Mouse (Mus musculus) bone marrow macrophage, adult 2 months (primary cell): ENCODE measurements around the gene Bag6. TPM values are rescaled to one million over a fixed set of nuclear protein-coding genes. Genes with fewer than 3 reads are reported as not detected.

Source experiments
- H3K27ac ChIP-seq: 2 replicates; pipeline ENCODE4 v1.5.1; 2012; ENCODE audit warnings: low read depth, low read length; ENCODE audit not compliant: insufficient read depth
- H3K4me1 ChIP-seq: 2 replicates; pipeline ENCODE4 v1.6.1; 2012; ENCODE audit warnings: low read length; ENCODE audit not compliant: control insufficient read depth, insufficient read depth
- H3K4me3 ChIP-seq: 2 replicates; pipeline ENCODE4 v1.5.1; 2012; ENCODE audit warnings: mild to moderate bottlenecking, low read length, moderate library complexity; ENCODE audit not compliant: insufficient read depth
- CTCF ChIP-seq: IDR thresholded peaks from 2 replicates; pipeline ENCODE4 v1.5.1; 2012; ENCODE audit warnings: low read depth, mild to moderate bottlenecking, low read length, moderate library complexity
- POLR2A ChIP-seq: IDR thresholded peaks from 2 replicates; pipeline ENCODE4 v1.6.1; 2012; ENCODE audit warnings: mild to moderate bottlenecking, low read depth, low read length, borderline replicate concordance
- polyA plus RNA-seq: library from polyadenylated mRNA; stranded (reverse); fragments of >200 nt; gene quantifications from 2 replicates; pipeline ENCODE4 v1.2.4, GENCODE M21; 2012; ENCODE audit not compliant: missing spikeins, insufficient read depth, insufficient read length

Gene Bag6
- polyA plus RNA-seq, 1 experiment: 166 TPM

DNA sequence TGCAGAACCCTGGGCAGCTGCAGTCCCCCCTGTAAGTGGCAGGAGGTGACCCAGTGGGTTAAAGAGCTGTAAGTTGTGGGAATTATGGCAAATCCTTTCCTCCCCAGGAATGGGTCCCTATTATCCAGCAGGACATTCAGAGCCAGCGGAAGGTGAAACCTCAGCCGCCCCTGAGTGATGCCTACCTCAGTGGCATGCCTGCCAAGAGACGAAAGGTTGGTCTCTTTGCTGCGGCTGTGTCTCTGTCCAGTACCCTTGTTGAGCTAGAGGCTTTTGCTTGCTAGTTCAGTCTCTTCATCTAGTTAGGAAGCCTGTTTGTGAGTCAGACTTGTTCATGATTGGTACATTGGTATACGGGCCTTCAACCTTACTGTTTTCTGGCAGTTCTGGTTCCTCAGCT, 11.2 kb downstream of the Bag6 start:
- TF ChIP-seq CTCF: no peak
- no peak for TF ChIP-seq POLR2A
- Histone ChIP-seq H3K4me3 (no peak overlapping the region), H3K27ac (no peak overlapping the region), H3K4me1 (no peaks in the 10 kb centered on the region)

DNA sequence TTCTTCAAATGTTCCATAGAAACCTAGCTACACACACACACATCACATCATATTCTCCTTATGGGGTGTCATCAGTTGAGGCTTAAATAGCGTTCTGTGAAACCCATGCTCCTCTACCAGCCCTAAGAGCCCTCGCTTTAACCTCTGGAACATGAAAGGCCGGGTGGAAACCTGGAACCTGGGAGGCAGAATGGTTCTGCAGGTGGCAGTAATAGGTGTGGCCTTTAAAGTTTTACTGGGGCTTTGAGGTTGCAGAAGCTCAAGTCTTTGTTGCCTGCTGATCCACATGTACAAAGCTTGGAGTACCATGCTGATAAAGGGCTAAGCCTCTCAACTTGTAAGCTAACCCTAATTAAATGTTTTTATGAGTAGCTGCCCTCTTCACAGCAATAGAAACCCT, 12.4 kb downstream of the Bag6 start:
- TF ChIP-seq CTCF (no peak), POLR2A (no peak)
- Histone ChIP-seq H3K4me1 (no peaks in the 10 kb centered on the region), H3K4me3 (no peak overlapping the region), H3K27ac (no peak overlapping the region)

DNA sequence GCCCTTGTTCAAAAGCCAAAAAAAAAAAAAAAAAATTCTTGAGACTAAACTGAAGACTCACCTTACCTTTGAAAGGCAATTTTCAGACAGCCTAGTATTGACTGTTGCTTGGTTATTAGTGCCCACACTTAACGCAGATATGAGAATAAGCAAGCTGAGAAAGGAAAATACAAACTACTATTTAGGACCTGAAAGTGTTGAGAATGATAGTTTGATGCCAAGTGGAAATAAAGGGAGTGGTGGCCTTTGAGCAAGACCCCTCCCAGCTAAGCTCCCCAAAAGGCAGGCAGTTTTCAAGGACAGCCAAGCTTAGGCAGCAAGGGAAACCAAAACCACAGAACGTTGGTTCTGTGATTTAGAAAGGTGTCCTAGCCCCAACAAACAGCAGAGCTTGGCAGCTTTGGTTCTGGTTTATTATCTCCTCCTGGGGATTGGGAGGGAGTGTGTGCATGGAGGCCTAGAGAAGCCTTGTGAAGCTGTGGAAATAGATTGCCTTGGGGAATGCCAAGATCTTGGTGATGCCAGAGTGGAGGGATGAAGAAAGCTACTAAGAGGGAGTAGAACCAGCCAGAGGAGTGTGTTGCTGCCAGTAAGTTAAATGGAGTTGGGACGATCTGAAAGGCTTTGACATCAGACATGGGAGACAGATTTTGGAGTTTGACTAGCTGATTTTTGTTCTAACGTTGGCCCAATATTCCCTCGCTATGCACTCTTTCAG, 13.1 kb downstream of the Bag6 start:
- TF ChIP-seq POLR2A: no peak
- no peak for TF ChIP-seq CTCF
- H3K27ac ChIP-seq: no peak overlapping the region
- no peaks in the 10 kb centered on the region for H3K4me1 ChIP-seq

DNA sequence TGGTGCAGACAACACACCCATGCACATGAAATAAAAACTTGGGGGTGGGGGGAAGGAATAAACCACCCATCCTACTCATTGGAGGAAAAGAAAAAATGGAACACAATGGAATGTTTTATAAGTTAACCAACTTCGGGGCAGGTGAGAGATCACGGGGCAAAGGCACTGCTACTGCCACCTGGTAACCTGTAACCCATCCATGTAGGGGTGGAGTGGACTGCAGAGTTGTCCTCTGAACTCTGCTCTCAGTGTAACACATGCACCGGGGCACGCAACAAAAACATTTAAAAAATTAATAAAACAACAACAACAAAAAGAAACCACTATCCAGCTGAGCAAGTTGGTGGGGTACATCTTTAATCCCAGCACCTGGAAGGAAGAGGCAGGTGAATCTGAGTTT, 17.1 kb downstream of the Bag6 start:
- H3K27ac ChIP-seq: no peak overlapping the region
- no peaks in the 10 kb centered on the region for H3K4me1 ChIP-seq
- TF ChIP-seq POLR2A (no peak), CTCF (no peak)
- no peak overlapping the region for H3K4me3 ChIP-seq

More for the DNA sequence above, 13.1 kb downstream of the Bag6 start:
- H3K4me3 ChIP-seq: no peak overlapping the region

DNA sequence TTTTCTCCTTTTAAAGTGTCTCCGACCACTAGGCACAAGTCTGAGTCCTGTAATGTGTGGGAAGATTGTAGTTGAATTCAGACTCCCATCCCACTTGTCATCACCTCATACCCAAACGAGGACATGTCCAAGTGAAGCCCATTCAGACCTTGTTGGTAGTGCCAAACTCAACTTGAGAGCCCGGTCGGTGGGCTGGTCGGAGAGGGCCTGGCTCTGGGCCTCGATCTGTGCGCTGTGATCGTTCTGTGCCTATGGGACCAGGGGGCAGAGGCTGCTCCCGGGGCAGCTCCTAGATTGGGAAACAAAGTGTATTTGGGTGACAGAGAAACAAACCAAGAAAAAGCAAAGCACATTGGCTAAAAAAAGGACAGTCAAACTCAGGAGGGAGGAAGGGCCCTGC, 18.1 kb downstream of the Bag6 start:
- Histone ChIP-seq H3K4me3 (no peak overlapping the region), H3K27ac (no peak overlapping the region), H3K4me1 (no peaks in the 10 kb centered on the region)
- TF ChIP-seq CTCF: no peak
- no peak for TF ChIP-seq POLR2A

DNA sequence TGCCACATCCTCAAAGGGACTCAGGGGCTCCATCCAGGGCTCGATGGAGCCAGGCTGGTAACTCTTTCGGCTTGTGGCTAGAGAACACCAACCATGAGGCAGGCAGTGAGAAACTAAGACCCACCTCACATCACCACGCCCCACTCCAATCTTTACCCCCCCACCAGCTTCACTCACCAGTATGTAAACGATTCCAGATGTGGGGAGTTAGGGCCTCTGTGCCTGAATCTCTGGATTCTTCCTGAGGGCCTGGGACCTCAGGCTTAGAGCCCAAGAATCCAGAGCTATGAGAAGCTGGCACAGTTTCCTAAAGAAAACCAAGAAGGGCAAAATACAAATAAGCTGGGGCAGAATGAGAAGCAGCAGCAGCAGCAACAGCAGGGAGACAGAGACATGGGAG, 19.0 kb downstream of the Bag6 start:
- no peak overlapping the region for H3K27ac ChIP-seq
- H3K4me1 ChIP-seq: no peaks in the 10 kb centered on the region
- H3K4me3 ChIP-seq: no peak overlapping the region
- no peak for TF ChIP-seq POLR2A
- no peak for TF ChIP-seq CTCF

DNA sequence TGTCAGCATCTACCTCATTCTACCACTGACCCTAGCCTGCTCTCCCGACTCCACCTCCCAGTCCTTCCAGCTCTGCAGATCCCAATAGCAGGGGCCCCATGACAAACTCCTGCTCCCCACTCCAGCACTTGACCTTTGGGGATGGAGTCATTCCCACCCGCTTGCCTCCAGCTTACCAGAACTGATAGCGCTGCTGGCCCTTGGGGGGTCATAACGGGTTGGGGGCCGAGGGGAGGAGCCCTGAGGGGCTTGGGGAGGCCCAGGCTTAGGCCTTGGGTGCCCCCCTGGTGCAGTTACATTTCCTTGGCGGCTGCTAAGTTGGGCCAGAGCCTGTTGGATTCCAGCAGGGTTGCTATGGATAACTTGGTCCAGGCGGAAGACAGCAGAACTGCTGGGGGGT, 19.6 kb downstream of the Bag6 start:
- H3K27ac ChIP-seq: no peak overlapping the region
- TF ChIP-seq POLR2A (no peak), CTCF (no peak)
- no peaks in the 10 kb centered on the region for H3K4me1 ChIP-seq
- no peak overlapping the region for H3K4me3 ChIP-seq

- H3K4me3 ChIP-seq: no peak overlapping the region
- no peak overlapping the region for H3K27ac ChIP-seq
- TF ChIP-seq POLR2A (no peak), CTCF (no peak)
- H3K4me1 ChIP-seq: no peaks in the 10 kb centered on the region
Observed at GRCm38 (mm10) chr17:35155451-35155850, 20.5 kb downstream of the Bag6 start.

- Histone ChIP-seq H3K27ac (no peak overlapping the region), H3K4me1 (no peaks in the 10 kb centered on the region), H3K4me3 (no peak overlapping the region)
- no peak for TF ChIP-seq POLR2A
- TF ChIP-seq CTCF: no peak
Observed at GRCm38 (mm10) chr17:35156461-35157200, 21.7 kb downstream of the Bag6 start.

DNA sequence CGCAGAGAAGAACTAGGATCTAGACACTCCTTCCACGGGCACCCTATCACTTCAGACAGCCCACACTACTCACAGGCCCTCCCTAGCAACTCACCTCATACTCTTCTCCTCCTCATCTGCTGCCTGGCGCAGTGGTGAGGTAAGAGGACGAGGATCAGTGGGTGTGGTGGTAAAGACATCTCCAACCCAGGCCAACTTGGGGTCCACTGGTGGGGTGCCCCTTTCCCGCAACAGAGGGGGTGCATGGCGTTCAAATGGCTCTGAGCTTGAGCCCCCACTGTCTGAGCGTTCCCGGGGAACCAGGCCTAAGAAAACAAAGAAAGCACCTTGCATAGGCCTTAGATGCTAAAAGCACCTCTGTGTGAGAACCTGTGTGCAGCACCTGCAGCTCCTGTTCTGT, 22.3 kb downstream of the Bag6 start:
- Histone ChIP-seq H3K4me3 (no peak overlapping the region), H3K4me1 (peaks cover 3% of the 10 kb centered on the region; the same call in 1 of the 2 replicates), H3K27ac (no peak overlapping the region)
- TF ChIP-seq CTCF: no peak
- no peak for TF ChIP-seq POLR2A
